Mouse (Mus musculus): Measurements from ENCODE around the gene Enkd1.
A peak's percentile ranks its signal among the peaks of the same experiment; 100 is the strongest.

The Enkd1 gene

GRCm38 (mm10) chr8:105707498-105708403, at the start of gene Enkd1, which contains the start of gene 4933405L10Rik:
Gene Enkd1, minus strand, starts transcription at chr8:105708210.
Gene 4933405L10Rik, plus strand, starts transcription at chr8:105707655.
- DNase-seq, result peak; percentile 95

- DNase-seq, result no peak
Observed at GRCm38 (mm10) chr8:105754688-105755087, 46.7 kb upstream of the Enkd1 start.

- no peak for DNase-seq
Observed at GRCm38 (mm10) chr8:105753916-105754315, 45.9 kb upstream of the Enkd1 start.

GRCm38 (mm10) chr8:105750606-105751005, 42.6 kb upstream of the Enkd1 start:
- DNase-seq, result peak; percentile 95

- DNase-seq, result no peak
Observed at GRCm38 (mm10) chr8:105743301-105743700, 35.3 kb upstream of the Enkd1 start.

- no peak for DNase-seq
Observed at GRCm38 (mm10) chr8:105739216-105739615, 31.2 kb upstream of the Enkd1 start.

GRCm38 (mm10) chr8:105732186-105732585, 24.2 kb upstream of the Enkd1 start:
- DNase-seq, result no peak

- DNase-seq, result peak; percentile 88
Observed at GRCm38 (mm10) chr8:105727397-105728124, 19.6 kb upstream of the Enkd1 start.

- DNase-seq, result no peak
Observed at GRCm38 (mm10) chr8:105725726-105726125, 17.7 kb upstream of the Enkd1 start.

GRCm38 (mm10) chr8:105722861-105723260, 14.9 kb upstream of the Enkd1 start:
- no peak for DNase-seq

- no peak for DNase-seq
Observed at GRCm38 (mm10) chr8:105719637-105720036, 11.6 kb upstream of the Enkd1 start.

GRCm38 (mm10) chr8:105716302-105716945, 8.4 kb upstream of the Enkd1 start:
- DNase-seq, result no peak

- peak; percentile 48 for DNase-seq
Observed at GRCm38 (mm10) chr8:105715042-105715441, 7.0 kb upstream of the Enkd1 start.

- peak; percentile 95 for DNase-seq
Observed at GRCm38 (mm10) chr8:105714139-105714538, 6.1 kb upstream of the Enkd1 start.

GRCm38 (mm10) chr8:105712286-105712685, 4.3 kb upstream of the Enkd1 start:
- DNase-seq, result no peak

- DNase-seq, result no peak
Observed at GRCm38 (mm10) chr8:105709317-105709716, 1.3 kb upstream of the Enkd1 start.

GRCm38 (mm10) chr8:105708675-105709074, 665 bp upstream of the Enkd1 start:
- no peak for DNase-seq

- DNase-seq, result no peak
Observed at GRCm38 (mm10) chr8:105706426-105706825, 1.6 kb downstream of the Enkd1 start.

GRCm38 (mm10) chr8:105704955-105705354, 3.1 kb downstream of the Enkd1 start:
- no peak for DNase-seq

- DNase-seq, result no peak
Observed at GRCm38 (mm10) chr8:105704146-105704812, 3.7 kb downstream of the Enkd1 start.

- DNase-seq, result no peak
Observed at GRCm38 (mm10) chr8:105702731-105703415, 5.1 kb downstream of the Enkd1 start.

- DNase-seq, result no peak
Observed at GRCm38 (mm10) chr8:105702001-105702401, 6.0 kb downstream of the Enkd1 start.
